Mouse (Mus musculus): Measurements from ENCODE around the gene Ptprn2. TPM values are rescaled to one million over a fixed set of nuclear protein-coding genes. Genes with fewer than 3 reads are reported as not detected.

The Ptprn2 gene
- polyA plus RNA-seq, 1 experiment from 2014 or later: 3.5 TPM

GRCm38 (mm10) chr12:117242181-117242580 lies 756.7 kb downstream of the Ptprn2 start:
- no peak overlapping the region for H3K9ac ChIP-seq (ENCODE audit: low read length)
- no peak overlapping the region for H3K4me2 ChIP-seq (ENCODE audit: low read depth, low read length)
- no peak for ATAC-seq (ENCODE audit: insufficient read depth, low FRiP score)
- no peaks in the 10 kb centered on the region for H3K9me3 ChIP-seq (replicated peaks; ENCODE audit: control insufficient read depth, low read length)
- H3K27ac ChIP-seq (ENCODE audit: low read length): no peak overlapping the region
- 56% methylated on average over 7 of the region's 7 CpGs for WGBS
- H3K36me3 ChIP-seq (ENCODE audit: control insufficient read depth, insufficient read depth, low read length): no peaks in the 10 kb centered on the region
- H3K4me3 ChIP-seq (replicated peaks; ENCODE audit: low read length): no peak overlapping the region
- H3K4me1 ChIP-seq (ENCODE audit: control insufficient read depth, insufficient read depth, low read length): no peaks in the 10 kb centered on the region
- no peaks in the 10 kb centered on the region for H3K27me3 ChIP-seq (ENCODE audit: control insufficient read depth, insufficient read depth, low read length)

DNA sequence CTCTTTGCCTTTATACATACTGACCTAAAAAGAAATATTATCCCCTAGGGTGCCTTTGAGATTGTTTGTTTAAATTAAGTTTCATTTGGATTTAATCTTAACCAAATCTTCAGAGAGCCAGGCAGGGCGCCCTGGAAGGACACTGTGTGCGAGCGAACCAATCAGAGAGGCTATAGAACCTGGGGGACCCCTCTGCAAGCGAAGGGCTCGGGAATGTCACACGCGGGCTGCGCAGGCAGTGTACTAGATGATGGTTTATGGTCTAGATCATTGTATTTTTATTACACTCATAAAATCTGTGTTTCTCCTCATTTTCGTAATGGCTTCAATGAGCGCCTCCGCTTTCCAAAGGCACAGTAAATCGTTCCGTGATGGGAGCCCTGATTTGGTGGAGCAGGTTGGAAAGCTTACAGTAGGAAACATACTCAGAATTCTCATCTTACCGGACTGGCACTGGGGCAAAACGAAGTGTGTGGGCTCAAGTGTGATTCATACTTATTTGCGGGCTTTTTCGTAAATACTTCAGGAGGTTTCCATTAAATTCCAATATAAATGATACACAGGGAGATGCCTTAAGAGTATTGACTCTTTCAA lies 760.5 kb downstream of the Ptprn2 start:
- WGBS: 70% methylated on average over 17 of the region's 17 CpGs
- Histone ChIP-seq H3K27me3 (ENCODE audit: control insufficient read depth, insufficient read depth, low read length) (no peaks in the 10 kb centered on the region), H3K27ac (ENCODE audit: low read length) (no peak overlapping the region), H3K4me2 (ENCODE audit: low read depth, low read length) (no peak overlapping the region), H3K9ac (ENCODE audit: low read length) (no peak overlapping the region), H3K36me3 (ENCODE audit: control insufficient read depth, insufficient read depth, low read length) (no peaks in the 10 kb centered on the region), H3K4me1 (ENCODE audit: control insufficient read depth, insufficient read depth, low read length) (no peaks in the 10 kb centered on the region), H3K4me3 (replicated peaks; ENCODE audit: low read length) (no peak overlapping the region), H3K9me3 (replicated peaks; ENCODE audit: control insufficient read depth, low read length) (no peaks in the 10 kb centered on the region)
- no peak for ATAC-seq (ENCODE audit: insufficient read depth, low FRiP score)

DNA sequence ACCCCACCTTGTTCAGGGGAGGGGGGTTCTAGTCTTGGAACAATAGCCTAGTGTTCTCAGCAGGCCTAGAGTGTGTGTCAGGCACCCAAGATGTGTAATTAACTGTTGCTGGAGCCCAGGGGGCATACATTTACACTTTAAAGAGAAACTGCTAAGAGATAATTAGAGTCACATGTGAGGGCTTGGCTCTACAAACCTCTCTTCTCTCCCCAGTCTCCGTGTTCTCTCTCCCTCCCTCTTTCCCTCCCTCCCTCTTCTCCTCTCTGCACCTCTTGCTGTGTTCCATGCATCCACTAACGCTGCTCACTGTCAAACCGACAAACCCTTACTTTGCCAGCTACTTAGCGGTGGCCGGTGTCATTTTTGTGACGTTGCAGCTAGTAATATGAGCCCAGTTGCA lies 764.9 kb downstream of the Ptprn2 start:
- H3K36me3 ChIP-seq (ENCODE audit: control insufficient read depth, insufficient read depth, low read length): no peaks in the 10 kb centered on the region
- no peak overlapping the region for H3K4me3 ChIP-seq (replicated peaks; ENCODE audit: low read length)
- H3K9ac ChIP-seq (ENCODE audit: low read length): no peak overlapping the region
- no peaks in the 10 kb centered on the region for H3K4me1 ChIP-seq (ENCODE audit: control insufficient read depth, insufficient read depth, low read length)
- no peaks in the 10 kb centered on the region for H3K27me3 ChIP-seq (ENCODE audit: control insufficient read depth, insufficient read depth, low read length)
- 24% methylated on average over 6 of the region's 6 CpGs for WGBS
- no peak overlapping the region for H3K27ac ChIP-seq (ENCODE audit: low read length)
- H3K4me2 ChIP-seq (ENCODE audit: low read depth, low read length): no peak overlapping the region
- no peaks in the 10 kb centered on the region for H3K9me3 ChIP-seq (replicated peaks; ENCODE audit: control insufficient read depth, low read length)
- ATAC-seq (ENCODE audit: insufficient read depth, low FRiP score): no peak

GRCm38 (mm10) chr12:117251663-117252425 lies 766.3 kb downstream of the Ptprn2 start:
- Histone ChIP-seq H3K4me3 (replicated peaks; ENCODE audit: low read length) (no peak overlapping the region), H3K36me3 (ENCODE audit: control insufficient read depth, insufficient read depth, low read length) (no peaks in the 10 kb centered on the region), H3K4me2 (ENCODE audit: low read depth, low read length) (no peak overlapping the region), H3K27me3 (ENCODE audit: control insufficient read depth, insufficient read depth, low read length) (no peaks in the 10 kb centered on the region), H3K9me3 (replicated peaks; ENCODE audit: control insufficient read depth, low read length) (no peaks in the 10 kb centered on the region), H3K9ac (ENCODE audit: low read length) (no peak overlapping the region), H3K27ac (ENCODE audit: low read length) (no peak overlapping the region), H3K4me1 (ENCODE audit: control insufficient read depth, insufficient read depth, low read length) (no peaks in the 10 kb centered on the region)
- 29% methylated on average over 11 of the region's 11 CpGs for WGBS
- ATAC-seq (ENCODE audit: insufficient read depth, low FRiP score): no peak

DNA sequence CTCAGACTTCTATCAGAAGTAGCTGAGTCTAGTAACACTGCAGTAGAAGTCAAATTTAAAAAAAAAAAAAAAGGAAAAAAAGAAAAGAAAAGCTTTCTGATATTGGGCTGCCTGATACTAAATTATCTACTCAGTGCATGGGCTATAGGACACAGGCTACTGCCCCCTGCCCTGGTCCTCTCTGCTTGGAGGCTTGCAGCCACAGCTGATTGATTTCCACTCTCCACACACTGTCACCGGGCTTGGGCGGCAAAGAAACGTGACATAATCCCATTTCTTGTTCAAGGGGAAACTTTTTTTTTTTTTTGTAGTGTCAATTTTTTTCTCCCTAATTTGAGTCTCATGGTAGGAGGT lies 766.9 kb downstream of the Ptprn2 start:
- H3K27ac ChIP-seq (ENCODE audit: low read length): no peak overlapping the region
- H3K9me3 ChIP-seq (replicated peaks; ENCODE audit: control insufficient read depth, low read length): no peaks in the 10 kb centered on the region
- H3K36me3 ChIP-seq (ENCODE audit: control insufficient read depth, insufficient read depth, low read length): no peaks in the 10 kb centered on the region
- no peak overlapping the region for H3K9ac ChIP-seq (ENCODE audit: low read length)
- no peak overlapping the region for H3K4me2 ChIP-seq (ENCODE audit: low read depth, low read length)
- H3K4me3 ChIP-seq (replicated peaks; ENCODE audit: low read length): no peak overlapping the region
- WGBS: 27% methylated on average over 3 of the region's 3 CpGs
- ATAC-seq (ENCODE audit: insufficient read depth, low FRiP score): no peak
- H3K27me3 ChIP-seq (ENCODE audit: control insufficient read depth, insufficient read depth, low read length): no peaks in the 10 kb centered on the region
- no peaks in the 10 kb centered on the region for H3K4me1 ChIP-seq (ENCODE audit: control insufficient read depth, insufficient read depth, low read length)

- no peak overlapping the region for H3K27ac ChIP-seq (ENCODE audit: low read length)
- H3K9ac ChIP-seq (ENCODE audit: low read length): no peak overlapping the region
- whole genome bisulfite sequencing: 80% methylated on average over 9 of the region's 9 CpGs
- H3K27me3 ChIP-seq (ENCODE audit: control insufficient read depth, insufficient read depth, low read length): no peaks in the 10 kb centered on the region
- ATAC-seq (ENCODE audit: insufficient read depth, low FRiP score): no peak
- no peaks in the 10 kb centered on the region for H3K4me1 ChIP-seq (ENCODE audit: control insufficient read depth, insufficient read depth, low read length)
- no peaks in the 10 kb centered on the region for H3K36me3 ChIP-seq (ENCODE audit: control insufficient read depth, insufficient read depth, low read length)
- no peak overlapping the region for H3K4me3 ChIP-seq (replicated peaks; ENCODE audit: low read length)
- no peaks in the 10 kb centered on the region for H3K9me3 ChIP-seq (replicated peaks; ENCODE audit: control insufficient read depth, low read length)
- no peak overlapping the region for H3K4me2 ChIP-seq (ENCODE audit: low read depth, low read length)
Observed at GRCm38 (mm10) chr12:117254356-117254755, 768.8 kb downstream of the Ptprn2 start.

- H3K9ac ChIP-seq (ENCODE audit: low read length): no peak overlapping the region
- H3K4me2 ChIP-seq (ENCODE audit: low read depth, low read length): no peak overlapping the region
- H3K27me3 ChIP-seq (ENCODE audit: control insufficient read depth, insufficient read depth, low read length): no peaks in the 10 kb centered on the region
- H3K4me1 ChIP-seq (ENCODE audit: control insufficient read depth, insufficient read depth, low read length): no peaks in the 10 kb centered on the region
- no peaks in the 10 kb centered on the region for H3K9me3 ChIP-seq (replicated peaks; ENCODE audit: control insufficient read depth, low read length)
- H3K4me3 ChIP-seq (replicated peaks; ENCODE audit: low read length): no peak overlapping the region
- 45% methylated on average over 6 of the region's 6 CpGs for WGBS
- no peaks in the 10 kb centered on the region for H3K36me3 ChIP-seq (ENCODE audit: control insufficient read depth, insufficient read depth, low read length)
- ATAC-seq (ENCODE audit: insufficient read depth, low FRiP score): peak; percentile 34; the same call in 1 of the 2 replicates
- H3K27ac ChIP-seq (ENCODE audit: low read length): no peak overlapping the region
Observed at GRCm38 (mm10) chr12:117255325-117255724, 769.8 kb downstream of the Ptprn2 start.

GRCm38 (mm10) chr12:117255776-117256342 lies 770.3 kb downstream of the Ptprn2 start:
- no peaks in the 10 kb centered on the region for H3K36me3 ChIP-seq (ENCODE audit: control insufficient read depth, insufficient read depth, low read length)
- no peak overlapping the region for H3K9ac ChIP-seq (ENCODE audit: low read length)
- H3K27me3 ChIP-seq (ENCODE audit: control insufficient read depth, insufficient read depth, low read length): no peaks in the 10 kb centered on the region
- no peak overlapping the region for H3K4me3 ChIP-seq (replicated peaks; ENCODE audit: low read length)
- H3K9me3 ChIP-seq (replicated peaks; ENCODE audit: control insufficient read depth, low read length): no peaks in the 10 kb centered on the region
- ATAC-seq (ENCODE audit: insufficient read depth, low FRiP score): no peak
- no peak overlapping the region for H3K27ac ChIP-seq (ENCODE audit: low read length)
- 76% methylated on average over 2 of the region's 2 CpGs for WGBS
- H3K4me1 ChIP-seq (ENCODE audit: control insufficient read depth, insufficient read depth, low read length): no peaks in the 10 kb centered on the region
- no peak overlapping the region for H3K4me2 ChIP-seq (ENCODE audit: low read depth, low read length)

DNA sequence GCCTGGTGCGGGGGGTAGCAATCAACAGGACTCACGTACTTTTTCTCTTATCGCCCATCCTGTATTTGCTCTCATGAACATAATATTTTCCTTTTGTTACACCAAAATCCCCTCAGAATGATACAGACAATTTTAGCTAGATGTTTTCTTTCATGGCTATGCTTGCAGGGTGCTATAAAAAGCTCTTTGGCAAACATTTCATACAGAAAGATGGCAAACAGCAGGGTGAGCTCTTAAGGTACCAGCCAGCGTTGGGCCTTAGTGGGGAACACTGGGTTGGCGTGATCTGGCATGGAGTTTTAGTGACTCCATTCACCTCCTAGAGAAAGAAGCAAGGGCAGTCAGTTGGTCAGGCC lies 771.3 kb downstream of the Ptprn2 start:
- no peak overlapping the region for H3K4me3 ChIP-seq (replicated peaks; ENCODE audit: low read length)
- 74% methylated on average over 5 of the region's 5 CpGs for WGBS
- H3K27me3 ChIP-seq (ENCODE audit: control insufficient read depth, insufficient read depth, low read length): no peaks in the 10 kb centered on the region
- H3K4me2 ChIP-seq (ENCODE audit: low read depth, low read length): no peak overlapping the region
- H3K9me3 ChIP-seq (replicated peaks; ENCODE audit: control insufficient read depth, low read length): no peaks in the 10 kb centered on the region
- no peak overlapping the region for H3K27ac ChIP-seq (ENCODE audit: low read length)
- H3K4me1 ChIP-seq (ENCODE audit: control insufficient read depth, insufficient read depth, low read length): no peaks in the 10 kb centered on the region
- no peaks in the 10 kb centered on the region for H3K36me3 ChIP-seq (ENCODE audit: control insufficient read depth, insufficient read depth, low read length)
- ATAC-seq (ENCODE audit: insufficient read depth, low FRiP score): no peak
- no peak overlapping the region for H3K9ac ChIP-seq (ENCODE audit: low read length)
